Mouse (Mus musculus) bone marrow, adult 2 months (tissue): ENCODE measurements at regions not wholly inside any gene's neighbourhood (a gene's known extent, or its start where the extent isn't known, plus 50 kb on each side); places are given as distances from the start of the nearest gene placed in this dataset.

ENCODE experiments used
- H3K27ac ChIP-seq: fragments of 200-500 bp; 2 replicates; pipeline ENCODE4 v1.5.1; 2012; ENCODE audit warnings: low read depth, mild to moderate bottlenecking, control low read depth, inconsistent platforms, low read length; ENCODE audit not compliant: control insufficient read depth, poor library complexity, insufficient read depth
- H3K4me1 ChIP-seq: fragments of 200-500 bp; 2 replicates; pipeline ENCODE4 v1.6.1; 2011; ENCODE audit warnings: low read length; ENCODE audit not compliant: control insufficient read depth, insufficient read depth
- H3K4me3 ChIP-seq: fragments of 200-500 bp; replicated peaks from 2 replicates; pipeline ENCODE3; 2011; ENCODE audit warnings: mild to moderate bottlenecking, low read depth, low read length, control low read depth; ENCODE audit not compliant: control insufficient read depth
- CTCF ChIP-seq: fragments of 200-500 bp; IDR thresholded peaks from 2 replicates; pipeline ENCODE4 v1.5.1; 2011; ENCODE audit warnings: low read length, control low read depth; ENCODE audit not compliant: control insufficient read depth, insufficient read depth
- POLR2A ChIP-seq: fragments of 200-500 bp; IDR thresholded peaks from 2 replicates; pipeline ENCODE4 v1.6.1; 2011; ENCODE audit warnings: low read depth, mild to moderate bottlenecking, control low read depth, low read length, borderline replicate concordance; ENCODE audit not compliant: control insufficient read depth
- WGBS: fragments of 180-500 bp; shearing (Covaris S2); methylation state at CpG from one replicate; pipeline ENCODE4 v1.1.7; 2018; 5-methylcytosine and 5-hydroxymethylcytosine counted together

- no peaks in the 10 kb centered on the region for H3K4me1 ChIP-seq
- H3K27ac ChIP-seq: no peak overlapping the region
- TF ChIP-seq CTCF: peak; percentile 27; the same call in 1 of the 2 replicates
- no peak for TF ChIP-seq POLR2A
- no peak overlapping the region for H3K4me3 ChIP-seq
- WGBS: 13% methylated on average over 6 of the region's 6 CpGs
These were observed 68.6 kb upstream of the Rph3a start for GRCm38 (mm10) chr5:121078531-121078930.

DNA sequence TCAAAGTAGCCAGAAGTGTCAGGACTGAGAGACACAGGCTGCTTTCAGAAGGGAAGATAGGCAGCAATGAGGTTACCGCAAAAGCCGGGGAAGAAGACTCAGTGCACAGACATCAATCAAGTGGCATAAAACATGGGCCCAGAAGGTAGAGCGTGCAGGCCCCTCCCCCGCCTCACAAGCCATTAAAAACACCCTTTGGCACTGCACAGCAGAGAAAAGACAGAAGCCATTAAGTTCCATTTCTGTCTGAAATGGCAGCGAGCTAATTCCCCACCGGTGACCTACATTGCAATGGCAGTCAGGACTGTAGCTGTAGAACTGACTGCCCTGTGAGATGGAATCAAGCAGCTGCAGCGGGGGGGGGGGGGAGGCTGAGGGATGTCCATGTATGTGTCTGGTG is 66.8 kb upstream of the Rph3a start:
- H3K4me1 ChIP-seq: no peaks in the 10 kb centered on the region
- 78% methylated on average over 7 of the region's 7 CpGs for WGBS
- no peak for TF ChIP-seq POLR2A
- no peak for TF ChIP-seq CTCF
- H3K4me3 ChIP-seq: no peak overlapping the region
- no peak overlapping the region for H3K27ac ChIP-seq

DNA sequence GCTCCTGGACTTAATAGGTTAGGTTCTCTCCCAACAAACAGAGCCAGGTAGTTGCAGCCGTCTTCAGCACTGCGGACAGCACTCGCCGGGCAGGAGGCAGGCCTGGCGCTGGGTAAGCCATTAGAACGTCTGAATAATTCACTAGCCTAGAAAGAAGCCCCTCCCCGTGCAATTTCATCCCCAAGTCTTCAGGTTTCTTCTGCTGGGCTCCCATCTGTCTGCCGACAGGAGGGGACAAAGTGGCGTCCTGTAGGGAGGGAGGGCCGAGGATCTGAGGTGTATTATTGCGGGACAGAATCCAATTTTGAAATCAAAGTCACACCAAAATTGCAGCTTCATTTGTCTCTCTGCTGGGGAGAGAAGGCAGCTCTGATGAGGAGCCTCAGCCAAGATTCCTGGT is 58.9 kb upstream of the Rph3a start:
- H3K4me1 ChIP-seq: no peaks in the 10 kb centered on the region
- TF ChIP-seq CTCF (no peak), POLR2A (no peak)
- WGBS: 7% methylated on average over 11 of the region's 11 CpGs
- H3K4me3 ChIP-seq: no peak overlapping the region
- H3K27ac ChIP-seq: no peak overlapping the region

- H3K4me3 ChIP-seq: no peak overlapping the region
- no peaks in the 10 kb centered on the region for H3K4me1 ChIP-seq
- TF ChIP-seq POLR2A: no peak
- TF ChIP-seq CTCF: no peak
- 84% methylated on average over 12 of the region's 12 CpGs for WGBS
- H3K27ac ChIP-seq: no peak overlapping the region
These were observed 54.8 kb upstream of the Rph3a start for GRCm38 (mm10) chr5:121064721-121065120.

GRCm38 (mm10) chr5:121062930-121063584 is 53.2 kb upstream of the Rph3a start:
- TF ChIP-seq POLR2A (no peak), CTCF (no peak)
- H3K4me1 ChIP-seq: no peaks in the 10 kb centered on the region
- H3K4me3 ChIP-seq: no peak overlapping the region
- WGBS: 44% methylated on average over 4 of the region's 4 CpGs
- no peak overlapping the region for H3K27ac ChIP-seq

DNA sequence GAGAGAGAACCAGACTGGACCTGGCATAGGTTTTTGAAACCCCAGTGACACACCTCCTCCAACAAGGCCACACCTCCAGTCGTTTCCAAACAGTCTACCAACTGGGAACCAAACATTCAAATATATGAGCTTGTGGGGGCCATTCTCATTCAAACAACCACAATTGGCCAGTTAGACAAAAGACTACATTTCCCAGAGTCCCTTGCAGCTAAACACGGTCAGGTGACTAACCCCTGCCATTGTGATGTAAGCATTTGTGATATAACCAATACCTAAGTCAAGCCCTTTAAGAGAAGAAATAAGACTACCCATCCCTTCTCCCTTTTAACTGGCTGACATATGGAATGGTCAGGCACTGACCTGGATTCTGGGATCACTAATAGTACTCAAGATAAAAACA is 51.8 kb upstream of the Rph3a start:
- no peak overlapping the region for H3K27ac ChIP-seq
- no peak overlapping the region for H3K4me3 ChIP-seq
- H3K4me1 ChIP-seq: no peaks in the 10 kb centered on the region
- WGBS: 59% methylated on average over 2 of the region's 2 CpGs
- TF ChIP-seq POLR2A (no peak), CTCF (no peak)
